Mouse (Mus musculus) lung, postnatal 25 days (tissue): Measurements from ENCODE around the gene Ptbp2.

Source experiments
- DNase-seq: peaks from one replicate; pipeline ENCODE4 v3.0.0; 2022; ENCODE audit warnings: low spot score

Gene Ptbp2

DNA sequence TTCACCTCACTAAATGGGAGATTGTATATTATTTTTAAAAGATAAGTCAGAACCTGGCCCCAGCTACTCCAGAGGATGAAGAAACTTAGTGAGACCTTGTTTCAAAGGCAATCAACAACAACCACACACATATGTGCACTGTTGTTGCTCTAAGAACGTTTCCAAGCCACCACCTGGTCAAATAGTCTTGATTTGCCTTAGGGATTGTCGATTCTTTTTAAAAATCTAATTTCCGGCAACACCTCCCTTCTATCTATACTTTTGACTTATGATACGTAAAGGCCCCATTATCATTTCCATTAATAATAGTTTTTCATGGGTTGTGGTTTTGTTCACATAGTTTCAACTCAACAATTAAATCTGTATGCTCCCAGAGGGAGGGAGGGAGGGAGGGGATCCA, at the start of gene Ptbp2:
Gene Ptbp2, minus strand, starts transcription at position 101 of the 400 bp plus-strand sequence.
- no peak for DNase-seq

DNA sequence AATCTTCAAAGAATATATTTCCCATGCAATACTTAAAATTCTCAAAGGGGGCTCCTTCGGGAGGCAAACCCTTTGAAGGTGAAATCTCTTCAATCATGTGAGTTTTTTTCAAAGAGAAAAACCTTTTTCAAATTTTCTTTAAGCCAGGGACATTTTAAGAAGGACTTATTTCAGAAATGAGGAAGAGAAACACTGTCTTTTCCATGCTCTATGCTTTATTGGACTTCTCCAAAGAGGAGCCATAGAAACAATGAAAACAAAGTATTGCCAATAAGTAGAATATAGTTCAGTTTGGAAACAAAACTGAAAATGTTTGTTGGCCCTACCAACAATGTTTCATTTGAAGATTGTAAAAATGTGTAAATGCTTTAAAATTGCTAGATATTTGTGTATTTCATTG, 30.4 kb upstream of the Ptbp2 start:
- DNase-seq, result no peak

GRCm38 (mm10) chr3:119806123-119806522, 21.9 kb upstream of the Ptbp2 start:
- DNase-seq, result no peak

- no peak for DNase-seq
Measured at GRCm38 (mm10) chr3:119794677-119795365, 10.6 kb upstream of the Ptbp2 start.

DNA sequence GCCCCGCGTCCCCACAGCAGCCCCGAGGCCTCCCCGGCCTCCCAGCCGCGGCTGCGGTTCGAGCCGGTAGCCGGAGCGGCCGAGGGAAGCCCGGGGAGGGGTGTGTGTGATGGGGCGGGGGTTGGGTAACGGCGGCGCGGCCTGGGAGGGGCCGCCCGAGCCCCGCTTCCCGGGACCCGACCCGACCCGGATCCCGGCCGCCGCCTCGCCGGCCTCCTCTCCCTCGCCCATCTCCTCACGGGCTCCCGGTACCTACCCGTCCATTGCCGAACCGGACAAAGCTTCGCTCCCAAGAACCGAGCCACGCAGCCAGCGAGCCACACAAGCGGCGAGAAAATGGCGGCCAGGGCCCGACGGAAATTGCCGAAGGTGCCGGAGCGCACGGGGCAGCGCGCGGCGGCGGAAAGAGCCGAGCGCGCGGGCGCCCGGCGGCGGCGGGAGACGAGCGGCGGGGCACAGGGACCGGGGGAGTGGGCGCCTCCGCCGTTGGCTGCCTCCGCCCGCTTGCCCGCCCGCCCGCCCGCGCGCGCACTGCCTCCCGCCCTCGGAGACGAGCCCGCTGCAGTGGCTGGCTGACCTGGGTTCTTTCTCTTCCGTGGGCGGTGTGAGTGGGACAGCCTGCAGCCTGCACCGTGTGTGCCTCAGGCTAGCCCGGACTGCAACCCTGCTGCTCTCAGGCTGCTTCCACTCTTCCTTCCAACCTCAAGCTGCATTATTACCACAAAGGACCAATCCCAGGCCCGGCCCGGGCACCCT, 1.1 kb downstream of the Ptbp2 start:
- DNase-seq, result peak; percentile 84

GRCm38 (mm10) chr3:119782022-119782945, 2.0 kb downstream of the Ptbp2 start:
- peak; percentile 37 for DNase-seq

GRCm38 (mm10) chr3:119780876-119781275, 3.4 kb downstream of the Ptbp2 start:
- no peak for DNase-seq

DNA sequence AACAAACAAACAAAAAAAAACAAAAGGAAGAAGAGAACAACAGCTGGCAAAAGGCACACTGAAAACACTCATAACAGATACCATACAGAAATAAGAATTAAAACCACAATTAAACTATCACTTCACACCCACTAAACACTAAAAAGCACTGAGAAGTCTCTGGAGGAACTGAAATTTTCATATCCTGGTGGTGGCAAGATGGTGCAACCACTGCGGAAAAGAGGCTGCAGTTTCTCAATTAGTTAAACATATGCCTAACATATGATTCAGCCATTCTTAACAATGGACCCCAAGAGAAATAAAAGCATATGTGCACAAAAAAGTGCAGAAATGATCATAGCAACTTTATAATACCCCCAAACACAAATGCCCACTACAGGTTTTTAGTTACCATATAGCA, 5.0 kb downstream of the Ptbp2 start:
- no peak for DNase-seq

DNA sequence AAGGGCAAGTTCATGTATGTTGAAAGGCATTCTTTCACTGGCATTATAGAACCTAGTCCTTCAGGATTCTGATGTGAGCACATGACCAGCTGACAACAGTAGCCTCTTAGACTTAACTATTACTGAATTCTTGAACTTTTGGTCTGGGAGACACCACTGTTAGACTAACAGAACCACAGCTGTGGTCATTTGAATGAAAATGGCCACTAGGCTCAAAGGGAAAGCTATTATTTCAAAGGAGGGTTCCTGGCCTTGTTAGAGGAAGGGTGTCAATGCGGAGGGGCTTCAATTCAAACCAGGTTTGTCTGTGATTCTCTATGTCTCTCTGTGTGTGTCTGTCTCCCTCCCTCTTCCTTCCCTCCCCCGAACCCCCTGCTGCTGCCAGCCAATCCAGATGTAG, 5.8 kb downstream of the Ptbp2 start:
- no peak for DNase-seq

GRCm38 (mm10) chr3:119776129-119776528, 8.1 kb downstream of the Ptbp2 start:
- no peak for DNase-seq

DNA sequence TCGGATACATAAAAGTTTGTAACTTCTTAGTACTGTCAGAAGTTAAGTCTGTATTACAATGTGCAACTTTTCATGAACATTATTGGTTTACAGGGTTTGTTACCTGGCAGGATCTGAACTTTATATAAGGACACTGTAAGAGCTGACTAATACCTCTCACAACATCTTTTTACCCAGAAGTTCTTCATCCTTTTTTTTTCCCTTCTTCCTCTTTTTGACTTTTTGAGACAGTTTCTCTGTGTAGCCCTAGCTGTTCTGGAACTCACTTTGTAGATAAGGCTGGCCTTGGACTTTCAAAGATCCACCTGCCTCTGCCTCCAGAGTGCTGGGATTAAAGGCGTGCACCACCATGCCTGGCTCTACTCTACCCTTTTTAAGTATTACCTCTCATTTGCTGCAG, 11.5 kb downstream of the Ptbp2 start:
- no peak for DNase-seq

- DNase-seq, result no peak
Measured at GRCm38 (mm10) chr3:119763772-119764171, 20.5 kb downstream of the Ptbp2 start.

DNA sequence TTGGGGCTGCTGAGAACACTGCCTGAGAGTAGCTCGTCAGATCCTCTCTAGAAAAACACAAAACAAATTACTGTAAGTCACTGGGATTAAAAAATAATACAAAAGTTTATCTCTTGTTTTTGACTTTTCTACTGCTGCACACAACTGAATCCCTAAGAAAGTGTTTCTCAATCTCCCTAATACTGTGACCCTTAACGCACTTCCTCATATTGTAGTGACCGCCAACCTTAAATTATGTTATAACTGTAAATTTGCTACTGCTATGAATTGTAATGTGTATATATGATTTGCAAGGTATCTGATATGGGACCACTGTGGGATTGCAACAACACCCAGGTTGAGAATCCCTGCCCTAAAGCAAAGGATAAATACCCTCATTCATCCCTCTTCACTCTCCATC, 22.5 kb downstream of the Ptbp2 start:
- no peak for DNase-seq

- DNase-seq, result no peak
Measured at GRCm38 (mm10) chr3:119753791-119754190, 30.5 kb downstream of the Ptbp2 start.

DNA sequence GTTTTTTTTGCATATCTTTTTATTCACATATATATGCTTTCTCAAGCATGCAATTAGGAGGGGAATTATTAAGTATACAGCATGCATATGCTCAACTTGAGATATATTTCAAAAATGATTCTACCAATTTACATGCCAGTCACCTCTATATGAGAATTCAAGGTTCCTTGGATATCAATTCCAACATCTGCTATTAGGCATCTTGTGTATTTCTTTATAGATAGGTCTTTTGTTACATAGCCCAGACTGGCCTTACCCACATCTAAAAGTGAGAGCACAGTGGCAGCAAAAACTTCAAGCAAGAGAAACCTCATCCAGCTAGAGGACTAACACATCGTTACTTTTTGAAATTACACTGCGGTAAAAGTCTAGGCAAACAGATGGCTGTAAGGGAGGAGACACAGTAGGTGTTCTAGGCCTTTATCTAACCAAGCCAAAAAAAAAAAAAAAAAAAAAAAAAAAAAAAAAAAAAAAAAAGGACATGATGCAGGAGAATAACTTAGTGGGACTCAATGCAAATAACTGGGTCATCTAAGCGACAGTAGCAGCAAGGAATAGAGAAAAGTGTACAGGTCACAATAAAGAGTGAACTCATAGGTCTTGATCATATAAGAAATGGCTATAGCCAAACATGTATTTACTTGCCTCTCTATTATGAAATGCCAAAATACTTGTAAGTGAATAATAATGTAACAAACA, 34.6 kb downstream of the Ptbp2 start:
- DNase-seq, result no peak

DNA sequence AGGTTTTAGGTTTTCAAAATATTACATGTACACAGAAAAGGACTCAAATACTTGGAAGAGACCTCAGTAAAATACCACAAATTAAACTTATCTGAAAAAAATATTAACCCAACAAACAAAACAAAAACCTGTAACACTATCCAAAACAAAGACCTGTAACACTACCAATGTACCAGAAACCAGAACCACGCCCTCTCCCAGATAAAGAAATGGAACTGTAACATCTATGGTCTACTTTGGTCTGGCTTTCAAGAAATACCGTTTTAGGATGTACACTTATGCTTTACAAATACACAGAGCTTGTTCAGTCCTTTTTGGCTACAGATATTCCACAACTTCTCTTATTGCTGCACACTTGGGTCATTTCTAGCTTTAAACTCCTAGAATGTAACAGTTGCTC, 35.1 kb downstream of the Ptbp2 start:
- no peak for DNase-seq

- DNase-seq, result no peak
Measured at GRCm38 (mm10) chr3:119746656-119747055, 37.6 kb downstream of the Ptbp2 start.

GRCm38 (mm10) chr3:119745801-119746200, 38.5 kb downstream of the Ptbp2 start:
- DNase-seq, result no peak

DNA sequence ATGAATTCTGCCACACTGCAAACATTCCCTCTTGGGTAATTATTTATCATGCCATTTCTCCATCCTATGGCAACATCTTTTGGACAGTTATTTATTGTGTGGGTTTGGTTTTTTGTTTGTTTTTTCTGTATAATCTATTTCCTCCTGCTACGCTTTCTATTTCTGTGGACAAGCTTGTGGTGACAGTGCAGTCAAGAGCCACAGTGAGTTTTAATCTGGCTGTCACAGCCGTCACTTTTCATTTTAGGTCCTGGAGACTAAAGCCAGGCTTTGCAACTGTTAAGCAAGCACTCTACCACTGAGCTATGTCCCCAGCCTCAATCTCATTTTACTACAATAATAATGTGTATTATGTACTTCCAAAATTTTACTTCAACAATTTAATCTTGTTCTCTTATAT, 54.4 kb downstream of the Ptbp2 start:
- DNase-seq, result no peak

- DNase-seq, result no peak
Measured at GRCm38 (mm10) chr3:119712066-119712465, 72.2 kb downstream of the Ptbp2 start.

- DNase-seq, result no peak
Measured at GRCm38 (mm10) chr3:119711503-119711902, 72.8 kb downstream of the Ptbp2 start.

GRCm38 (mm10) chr3:119701467-119701866, 82.8 kb downstream of the Ptbp2 start:
- peak; percentile 2 for DNase-seq
